Mouse (Mus musculus) cortical plate, adult 2 months (tissue): ENCODE data around the gene Asb5. TPM values are rescaled to one million over a fixed set of nuclear protein-coding genes. Genes with fewer than 3 reads are reported as not detected.
"Not testable (repeated sequence)": the region's sequence is repeated elsewhere in the genome, so short reads cannot be mapped to it uniquely, and the experiment has no call there.

ENCODE experiments used
- H3K27ac ChIP-seq: fragments of 200-500 bp; 2 replicates; pipeline ENCODE4 v1.5.1; 2012; ENCODE audit warnings: low read length, control low read depth, inconsistent platforms; ENCODE audit not compliant: insufficient read depth
- H3K4me1 ChIP-seq: fragments of 200-500 bp; 2 replicates; pipeline ENCODE4 v1.6.1; 2011; ENCODE audit warnings: low read length; ENCODE audit not compliant: control insufficient read depth, insufficient read depth
- H3K4me3 ChIP-seq: fragments of 200-500 bp; 2 replicates; pipeline ENCODE4 v1.5.1; 2011; ENCODE audit warnings: mild to moderate bottlenecking, low read length, control low read depth; ENCODE audit not compliant: insufficient read depth
- CTCF ChIP-seq: fragments of 200-500 bp; IDR thresholded peaks from 2 replicates; pipeline ENCODE4 v1.5.1; 2011; ENCODE audit warnings: mild to moderate bottlenecking, control low read depth, low read length; ENCODE audit not compliant: insufficient read depth; ENCODE audit errors: extremely low read depth
- POLR2A ChIP-seq: fragments of 200-500 bp; IDR thresholded peaks from 2 replicates; pipeline ENCODE4 v1.6.1; 2011; ENCODE audit warnings: mild to moderate bottlenecking, low read length, control low read depth; ENCODE audit not compliant: insufficient read depth; ENCODE audit errors: extremely low read depth
- polyA plus RNA-seq: library from polyadenylated mRNA; depleted of rRNA; stranded (reverse); fragments of >200 nt; gene quantifications from 2 replicates; pipeline ENCODE4 v1.2.3, GENCODE M21; 2012; rRNA removed

The Asb5 gene
- polyA plus RNA-seq, 1 experiment, result 2.5 TPM

GRCm38 (mm10) chr8:54610238-54610637 is 80.9 kb downstream of the Asb5 start:
- Histone ChIP-seq H3K4me1 (no peaks in the 10 kb centered on the region), H3K4me3 (no peak overlapping the region), H3K27ac (no peak overlapping the region)
- TF ChIP-seq CTCF, result no peak
- TF ChIP-seq POLR2A, result no peak

- H3K4me1 ChIP-seq, H3K4me3 ChIP-seq, H3K27ac ChIP-seq: not testable (repeated sequence)
These were observed 87.3 kb downstream of the Asb5 start for GRCm38 (mm10) chr8:54616710-54617109.

Other genes starting within 250 kb of the Asb5 start
- 51.1 and 51.2 TPM in 2 replicates for gene Spcs3, start 418 bp downstream of the Asb5 start, polyA plus RNA-seq
- 0.09 and 0.13 TPM in 2 replicates for gene Spata4, start 71.2 kb downstream of the Asb5 start, polyA plus RNA-seq